Mouse (Mus musculus): ENCODE data around the gene Tom1l2.

DNA sequence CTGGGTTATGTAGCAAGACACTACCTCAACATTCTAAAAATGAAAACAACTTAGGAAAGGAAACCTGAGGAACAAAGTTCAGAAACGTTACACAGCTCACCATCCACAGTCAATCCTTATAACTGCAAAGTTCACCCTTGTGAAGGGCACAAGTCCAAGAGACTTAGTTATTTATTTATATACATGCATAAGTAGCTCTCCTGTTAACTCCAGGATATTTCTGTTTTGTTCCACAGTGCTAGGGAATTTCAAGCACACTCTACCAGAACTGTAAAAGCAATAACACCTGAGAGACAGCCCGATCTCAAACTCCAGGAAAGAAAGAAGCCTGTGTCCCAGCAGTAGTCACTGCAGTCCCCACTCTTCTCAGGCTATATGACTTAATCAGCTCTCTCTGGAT lies 31.3 kb downstream of the Tom1l2 start:
- no peak for TF ChIP-seq CTCF (IDR thresholded peaks at IDR 0.05; ENCODE audit: low read depth)
- no peak for TF ChIP-seq EP300 (IDR thresholded peaks at IDR 0.05; ENCODE audit: low read depth)
